Mouse (Mus musculus) colon, adult 2 months (tissue): ENCODE data around the gene Ndufa4. TPM values are rescaled to one million over a fixed set of nuclear protein-coding genes. Genes with fewer than 3 reads are reported as not detected.

Experiments
- polyA plus RNA-seq: library from polyadenylated mRNA; depleted of rRNA; stranded (reverse); fragments of >200 nt; gene quantifications from 2 replicates; pipeline ENCODE4 v1.2.3, GENCODE M21; 2012; rRNA removed

The Ndufa4 gene
- polyA plus RNA-seq, result 286 and 290 TPM in 2 replicates

DNA sequence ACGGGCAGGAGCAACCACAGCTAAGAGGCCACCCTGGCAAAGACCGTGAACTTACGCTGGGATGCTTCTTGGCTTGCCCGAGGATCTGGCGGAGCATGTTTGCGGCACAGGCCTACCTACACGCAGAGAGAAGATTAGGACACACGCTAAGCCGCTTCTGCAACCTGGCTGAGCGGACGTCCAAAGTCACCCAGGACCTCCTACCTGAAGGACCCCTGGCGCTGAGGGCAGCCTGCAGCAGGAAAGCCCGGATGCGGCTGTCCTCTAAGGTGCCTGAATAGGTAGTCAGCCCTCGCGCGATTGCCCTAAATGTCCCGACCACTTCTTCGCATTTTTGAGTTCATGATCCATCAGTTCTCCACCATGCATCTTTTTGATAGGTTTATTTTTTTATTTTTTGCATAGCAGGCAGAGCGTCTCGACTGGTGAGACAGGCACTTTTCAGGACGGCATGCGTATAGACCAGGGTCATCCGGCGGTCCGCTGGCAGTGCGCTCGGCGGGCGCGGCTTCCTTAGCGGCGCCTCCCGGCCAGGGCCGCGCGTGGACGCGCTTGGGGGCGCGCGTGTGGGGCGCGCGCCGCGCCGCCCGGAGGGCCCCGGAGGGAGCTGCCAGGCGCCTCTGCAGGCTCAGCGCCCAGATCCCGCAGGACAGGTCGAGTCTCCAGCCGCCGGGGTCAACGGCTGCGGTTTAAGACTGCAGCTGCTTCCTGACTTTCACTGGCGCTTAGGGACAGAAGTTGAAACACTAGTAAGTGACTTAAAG lies at the start of gene Ndufa4, which contains the start of gene Phf14:
TSS of gene Ndufa4 (minus strand) at position 229 of the 764 bp plus-strand sequence.
TSS of gene Phf14 (plus strand) at position 541 of the 764 bp plus-strand sequence.

Other genes starting within 250 kb of the Ndufa4 start
- gene Phf14, start 312 bp upstream of the Ndufa4 start, polyA plus RNA-seq, result 3.5 and 3.9 TPM in 2 replicates